Mouse (Mus musculus): ENCODE results near the gene Gm13420. TPM values are rescaled to one million over a fixed set of nuclear protein-coding genes. Genes with fewer than 3 reads are reported as not detected.

Gene Gm13420
- total and polyA plus RNA-seq, 3 experiments: not detected

- in situ Hi-C loops (cut with MboI; ENCODE audit: low pct_ligation_motif_present, low pct_unique_long_range_greater_than_20kb, low sequenced_read_pairs) (no loop called here), dilution Hi-C loops (cut with MboI; ENCODE audit: extremely low pct_ligation_motif_present, extremely low pct_unique_long_range_greater_than_20kb, low sequenced_read_pairs) (no loop called here)
- DNase-seq (ENCODE audit: extremely low read depth): no peak
- Histone ChIP-seq H3K27me3 (replicated peaks) (no peaks in the 10 kb centered on the region), H3K4me1 (ENCODE audit: control insufficient read depth in 1 of 2, insufficient read depth in 2 of 2) (peaks cover 74 to 99% of the 10 kb centered on the region in 2 experiments), H3K9me3 (replicated peaks; ENCODE audit: low read length) (no peaks in the 10 kb centered on the region), H3K4me3 (replicated peaks in 1 of 3; ENCODE audit: low read depth in 2 of 3, low read length in 2 of 3, poor library complexity in 1 of 3) (peak overlapping the region in 1 of 3 experiments; percentile 11), H3K79me2 (replicated peaks; ENCODE audit: control insufficient read depth, extremely low read depth, insufficient read depth, poor library complexity, severe bottlenecking) (peaks cover 21% of the 10 kb centered on the region), H3K9ac (ENCODE audit: insufficient read depth, low read depth) (no peak overlapping the region), H3K4me2 (ENCODE audit: insufficient read depth, low read depth, poor library complexity, severe bottlenecking) (no peak overlapping the region), H3K36me3 (replicated peaks in 1 of 2; ENCODE audit: control insufficient read depth in 1 of 2, insufficient read depth in 1 of 2, low read length in 1 of 2) (peaks cover 85 to 89% of the 10 kb centered on the region in 2 experiments), H3K27ac (ENCODE audit: insufficient read depth, low read depth) (peak overlapping the region; percentile 37)
- TF ChIP-seq JUND (conservative IDR thresholded peaks at IDR 0.05; ENCODE audit: low read depth, low read length): no peak
- TF ChIP-seq TBP (conservative IDR thresholded peaks at IDR 0.05; ENCODE audit: low read depth, low read length): no peak
- TF ChIP-seq TCF12 (IDR thresholded peaks at IDR 0.05; ENCODE audit: low read depth, low read length): no peak
- TF ChIP-seq GABPA (IDR thresholded peaks at IDR 0.05; ENCODE audit: insufficient replicate concordance, low read depth, low read length): no peak
- TF ChIP-seq ZC3H11A (IDR thresholded peaks at IDR 0.05; ENCODE audit: low read depth, low read length): no peak
- no peak for TF ChIP-seq MAFK (IDR thresholded peaks at IDR 0.05; ENCODE audit: insufficient replicate concordance, low read length)
- TF ChIP-seq POLR2AphosphoS2 (IDR thresholded peaks at IDR 0.05; ENCODE audit: low read depth, low read length): no peak
- no peak for TF ChIP-seq SIN3A (IDR thresholded peaks at IDR 0.05; ENCODE audit: low read length)
- no peak for TF ChIP-seq CHD2 (IDR thresholded peaks at IDR 0.05; ENCODE audit: low read length)
These were observed 49.3 kb downstream of the Gm13420 start for GRCm38 (mm10) chr2:29702189-29702588.

- Histone ChIP-seq H3K4me2 (ENCODE audit: insufficient read depth, low read depth, poor library complexity, severe bottlenecking) (no peak overlapping the region), H3K27ac (ENCODE audit: insufficient read depth, low read depth) (peak overlapping the region; percentile 20; the same call in 1 of the 2 replicates), H3K79me2 (replicated peaks; ENCODE audit: control insufficient read depth, extremely low read depth, insufficient read depth, poor library complexity, severe bottlenecking) (peaks cover 21% of the 10 kb centered on the region), H3K9me3 (replicated peaks; ENCODE audit: low read length) (no peaks in the 10 kb centered on the region), H3K36me3 (replicated peaks in 1 of 2; ENCODE audit: control insufficient read depth in 1 of 2, insufficient read depth in 1 of 2, low read length in 1 of 2) (peaks cover 88 to 93% of the 10 kb centered on the region in 2 experiments), H3K27me3 (replicated peaks) (no peaks in the 10 kb centered on the region), H3K9ac (ENCODE audit: insufficient read depth, low read depth) (no peak overlapping the region), H3K4me1 (ENCODE audit: control insufficient read depth in 1 of 2, insufficient read depth in 2 of 2) (peaks cover 68 to 100% of the 10 kb centered on the region in 2 experiments), H3K4me3 (replicated peaks in 1 of 3; ENCODE audit: low read depth in 2 of 3, low read length in 2 of 3, poor library complexity in 1 of 3) (peak overlapping the region in 1 of 3 experiments; percentile 4)
- in situ Hi-C loops (cut with MboI; ENCODE audit: low pct_ligation_motif_present, low pct_unique_long_range_greater_than_20kb, low sequenced_read_pairs): no loop called here
- DNase-seq (ENCODE audit: extremely low read depth): no peak
- TF ChIP-seq CHD2 (IDR thresholded peaks at IDR 0.05; ENCODE audit: low read length) (no peak), CHD1 (IDR thresholded peaks at IDR 0.05; ENCODE audit: low read depth, low read length) (no peak), JUND (conservative IDR thresholded peaks at IDR 0.05; ENCODE audit: low read depth, low read length) (no peak), RCOR1 (conservative IDR thresholded peaks at IDR 0.05; ENCODE audit: low read depth, low read length) (no peak), ZNF384 (IDR thresholded peaks at IDR 0.05; ENCODE audit: low read depth, low read length) (no peak), ZMIZ1 (IDR thresholded peaks at IDR 0.05; ENCODE audit: low read depth, low read length) (no peak), MXI1 (IDR thresholded peaks at IDR 0.05; ENCODE audit: low read depth, low read length) (no peak), UBTF (IDR thresholded peaks at IDR 0.05; ENCODE audit: low read depth, low read length) (no peak), GABPA (IDR thresholded peaks at IDR 0.05; ENCODE audit: insufficient replicate concordance, low read depth, low read length) (no peak), RAD21 (IDR thresholded peaks at IDR 0.05; ENCODE audit: low read depth, low read length) (no peak), ELF1 (IDR thresholded peaks at IDR 0.05; ENCODE audit: low read depth, low read length) (no peak), CTCF (conservative IDR thresholded peaks at IDR 0.05 in 1 of 2, IDR thresholded peaks at IDR 0.05 in 1 of 2; ENCODE audit: low read depth in 2 of 2, low read length in 2 of 2) (no peak), E2F4 (IDR thresholded peaks at IDR 0.05; ENCODE audit: insufficient replicate concordance, low read depth, low read length) (no peak), EP300 (IDR thresholded peaks at IDR 0.05; ENCODE audit: low read length) (no peak), MEF2A (IDR thresholded peaks at IDR 0.05; ENCODE audit: borderline replicate concordance, low read depth, low read length) (no peak)
- dilution Hi-C loops (cut with MboI; ENCODE audit: extremely low pct_ligation_motif_present, extremely low pct_unique_long_range_greater_than_20kb, low sequenced_read_pairs): no loop called here
These were observed 50.1 kb downstream of the Gm13420 start for GRCm38 (mm10) chr2:29701393-29701792.
